Mouse (Mus musculus) thymus, postnatal 4 days (tissue): ENCODE measurements around the gene Hoxd8.

Experiments
- DNase-seq: peaks from one replicate; pipeline ENCODE4 v3.0.0; 2021

Gene Hoxd8

GRCm38 (mm10) chr2:74699664-74700545, 4.5 kb upstream of the Hoxd8 start:
- no peak for DNase-seq

DNA sequence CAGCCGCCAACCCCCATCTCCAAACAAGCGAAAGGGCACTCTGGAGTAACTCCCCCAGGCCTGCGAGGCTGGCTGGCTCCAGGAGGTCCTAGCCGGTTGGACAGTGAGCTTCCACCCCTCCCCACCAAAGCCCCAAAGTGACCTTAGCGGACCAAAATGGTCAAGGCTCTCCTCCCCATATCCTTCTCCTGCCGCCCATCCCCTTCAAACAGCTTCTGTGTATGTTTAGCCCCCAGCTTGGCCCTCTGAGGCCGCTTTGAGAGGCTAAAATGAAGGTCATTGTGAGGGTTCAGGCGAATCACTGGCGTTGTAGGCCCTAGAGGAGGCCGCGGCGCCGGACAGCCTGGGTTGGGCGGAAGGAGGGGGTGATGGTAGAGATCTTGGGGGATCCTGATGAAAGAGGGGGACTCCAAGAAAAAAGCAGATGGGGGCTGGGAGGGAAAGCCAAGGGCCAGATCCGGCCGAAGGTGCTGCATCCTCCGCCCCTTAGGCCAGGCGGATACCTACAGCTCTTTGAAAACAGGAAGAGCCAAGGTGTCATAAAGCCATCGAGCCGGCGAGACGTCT, 3.8 kb upstream of the Hoxd8 start:
- no peak for DNase-seq

GRCm38 (mm10) chr2:74701949-74702819, 2.2 kb upstream of the Hoxd8 start:
- peak; percentile 87 for DNase-seq

DNA sequence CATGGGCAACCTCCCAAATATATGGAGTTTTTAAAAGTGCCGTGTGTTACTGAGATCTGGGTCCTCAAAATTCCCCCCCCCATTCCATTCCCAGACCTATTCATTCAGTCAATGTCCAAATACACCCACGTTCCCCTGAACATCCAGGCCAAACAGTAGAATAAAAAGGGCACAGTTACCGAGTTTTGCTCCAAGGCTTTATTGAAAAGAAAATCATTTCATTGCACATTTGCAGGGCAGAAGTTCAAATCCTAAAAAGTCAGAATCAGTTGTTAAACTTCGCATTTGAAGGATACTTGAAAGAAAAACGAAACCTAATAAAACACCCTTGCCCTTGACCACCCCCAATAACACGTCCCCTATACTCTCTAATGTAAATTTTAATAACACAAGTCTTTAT, 1.6 kb upstream of the Hoxd8 start:
- no peak for DNase-seq

- no peak for DNase-seq
Observed at GRCm38 (mm10) chr2:74703317-74703716, 1.1 kb upstream of the Hoxd8 start.

DNA sequence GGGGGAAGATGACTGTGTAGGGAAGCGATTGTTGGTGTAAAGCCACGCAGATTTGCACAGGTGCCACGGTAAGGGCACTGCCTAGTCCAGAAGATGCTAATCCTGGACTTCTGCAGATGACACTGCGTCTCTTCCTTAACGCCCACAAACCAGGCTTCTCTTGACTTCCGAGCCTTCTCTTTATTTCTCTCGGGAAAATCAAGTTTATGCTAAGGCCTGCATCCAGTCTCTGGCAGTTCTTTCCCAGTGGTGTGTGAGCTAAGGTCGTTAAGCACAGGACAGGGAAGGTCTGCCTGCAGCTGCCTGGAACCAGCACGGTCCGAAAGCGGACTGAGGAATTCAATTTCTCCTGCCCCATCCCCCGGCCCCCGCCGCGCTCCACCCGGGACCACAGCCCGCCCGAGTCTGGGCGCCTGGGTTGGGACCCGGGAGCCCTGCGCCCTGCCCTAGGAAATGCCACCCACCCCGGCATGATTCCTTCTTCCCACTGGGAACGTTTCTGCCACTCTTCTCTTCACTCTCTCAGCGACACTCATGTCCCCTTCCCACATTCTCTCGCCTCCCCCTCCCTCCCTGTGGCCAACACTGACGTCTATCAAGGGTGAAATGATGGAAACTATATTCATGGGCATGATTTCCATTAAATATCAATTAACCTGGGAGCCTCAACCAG, 559 bp upstream of the Hoxd8 start:
- no peak for DNase-seq

GRCm38 (mm10) chr2:74704999-74705466, 618 bp downstream of the Hoxd8 start:
- no peak for DNase-seq

DNA sequence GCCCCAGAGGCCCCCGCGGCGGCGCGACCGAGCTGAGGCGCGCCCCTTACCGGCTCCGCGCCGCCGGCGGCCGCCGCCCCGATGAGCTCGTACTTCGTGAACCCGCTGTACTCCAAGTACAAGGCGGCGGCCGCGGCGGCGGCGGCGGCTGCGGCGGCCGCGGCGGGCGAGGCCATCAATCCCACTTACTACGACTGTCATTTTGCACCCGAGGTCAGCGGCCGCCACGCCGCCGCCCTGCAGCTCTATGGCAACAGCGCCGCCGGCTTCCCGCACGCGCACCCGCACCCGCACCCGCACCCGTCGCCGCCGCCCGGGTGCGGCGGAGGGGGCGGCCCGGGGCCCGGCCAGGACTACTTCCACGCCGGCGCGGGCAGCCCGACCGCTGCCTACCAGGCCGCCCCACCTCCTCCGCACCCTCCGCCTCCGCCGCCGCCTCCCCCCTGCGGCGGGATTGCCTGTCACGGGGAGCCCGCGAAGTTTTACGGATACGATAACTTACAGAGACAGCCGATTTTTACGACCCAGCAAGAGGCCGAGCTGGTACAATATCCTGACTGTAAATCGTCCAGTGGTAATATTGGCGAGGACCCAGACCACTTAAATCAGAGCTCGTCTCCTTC, 1.2 kb downstream of the Hoxd8 start:
- DNase-seq: peak; percentile 52

- no peak for DNase-seq
Observed at GRCm38 (mm10) chr2:74706393-74706960, 2.1 kb downstream of the Hoxd8 start.

GRCm38 (mm10) chr2:74707599-74707998, 3.2 kb downstream of the Hoxd8 start:
- no peak for DNase-seq

- no peak for DNase-seq
Observed at GRCm38 (mm10) chr2:74708676-74709075, 4.3 kb downstream of the Hoxd8 start.

- DNase-seq: no peak
Observed at GRCm38 (mm10) chr2:74709465-74710419, 5.3 kb downstream of the Hoxd8 start.

DNA sequence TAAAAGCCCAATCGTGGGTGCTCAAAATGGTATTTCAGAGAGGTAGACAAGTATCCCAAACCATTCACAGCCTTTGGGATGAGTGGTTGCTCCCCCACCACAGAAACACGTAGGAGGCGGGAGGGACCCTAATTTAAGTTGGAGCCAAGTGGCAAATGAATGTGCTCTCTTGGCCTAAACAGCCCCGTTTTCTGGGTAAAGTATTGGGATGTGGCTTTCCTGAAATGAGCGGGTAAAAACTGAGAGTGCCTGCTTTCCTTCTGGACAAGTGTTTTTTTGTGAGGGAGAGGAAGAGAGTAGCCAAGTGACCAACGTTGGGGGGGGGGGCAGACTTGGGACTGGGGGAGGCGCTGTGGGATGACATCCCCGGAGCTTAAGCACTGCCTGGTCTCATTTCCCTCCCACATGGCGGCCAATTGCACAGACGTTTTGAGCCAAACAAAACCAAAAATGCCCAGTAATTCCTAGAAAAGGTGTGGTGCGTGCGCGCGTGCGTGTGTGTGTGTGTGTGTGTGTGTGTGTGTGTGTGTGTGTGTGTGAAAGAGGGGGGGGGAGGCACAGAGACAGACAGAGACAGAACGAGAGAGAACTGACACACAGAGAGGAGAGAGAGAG, 6.6 kb downstream of the Hoxd8 start:
- DNase-seq: no peak

DNA sequence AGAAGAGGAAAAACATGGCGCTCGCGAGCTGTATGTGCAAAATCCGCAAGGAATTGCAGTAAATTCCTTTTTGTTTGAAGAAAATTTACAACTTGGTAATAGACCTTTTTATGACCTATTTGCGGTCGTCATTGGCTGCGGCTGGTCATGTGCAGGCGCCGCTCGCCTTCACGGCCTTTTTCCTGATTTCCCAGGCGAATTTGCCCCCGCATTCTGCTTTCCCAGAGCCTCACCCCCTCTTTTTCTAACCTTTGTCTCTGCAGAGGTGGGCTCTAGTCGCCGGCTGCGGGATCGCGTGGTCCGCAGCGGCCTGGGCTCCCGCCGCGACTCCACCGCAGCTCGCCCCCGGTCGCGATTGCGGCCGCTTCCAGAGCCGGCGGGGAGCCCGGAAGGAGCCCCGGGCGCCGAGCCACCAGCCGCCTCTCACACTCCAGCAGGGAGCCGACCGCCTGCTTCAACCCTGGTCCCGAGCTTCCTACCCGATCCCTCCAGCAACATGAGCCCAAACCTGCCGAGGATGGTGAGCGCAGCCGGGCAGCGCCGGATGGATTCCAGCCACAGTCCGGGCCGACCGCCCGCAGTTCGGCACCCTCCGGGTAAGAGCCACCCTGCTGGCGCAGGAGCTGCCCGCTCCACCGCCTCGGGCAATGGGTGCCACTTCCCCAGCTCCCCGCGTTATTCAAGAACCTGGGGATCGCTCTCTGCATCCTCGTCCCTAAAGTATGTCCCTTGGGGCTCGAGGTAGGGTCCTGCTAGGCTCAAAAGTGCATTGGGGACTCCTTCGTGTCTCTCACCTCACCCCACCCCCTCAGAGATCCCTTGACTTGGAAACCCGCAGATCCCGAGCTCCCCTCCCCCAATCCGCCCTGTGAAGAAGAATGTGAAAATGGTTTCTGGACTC, 7.6 kb downstream of the Hoxd8 start, which contains the start of the genes Hoxd3 and Hoxd4:
Hoxd3 (plus strand) TSS at position 207 of the 901 bp plus-strand sequence.
Hoxd4 (plus strand) TSS at position 209 of the 901 bp plus-strand sequence.
- DNase-seq: no peak

DNA sequence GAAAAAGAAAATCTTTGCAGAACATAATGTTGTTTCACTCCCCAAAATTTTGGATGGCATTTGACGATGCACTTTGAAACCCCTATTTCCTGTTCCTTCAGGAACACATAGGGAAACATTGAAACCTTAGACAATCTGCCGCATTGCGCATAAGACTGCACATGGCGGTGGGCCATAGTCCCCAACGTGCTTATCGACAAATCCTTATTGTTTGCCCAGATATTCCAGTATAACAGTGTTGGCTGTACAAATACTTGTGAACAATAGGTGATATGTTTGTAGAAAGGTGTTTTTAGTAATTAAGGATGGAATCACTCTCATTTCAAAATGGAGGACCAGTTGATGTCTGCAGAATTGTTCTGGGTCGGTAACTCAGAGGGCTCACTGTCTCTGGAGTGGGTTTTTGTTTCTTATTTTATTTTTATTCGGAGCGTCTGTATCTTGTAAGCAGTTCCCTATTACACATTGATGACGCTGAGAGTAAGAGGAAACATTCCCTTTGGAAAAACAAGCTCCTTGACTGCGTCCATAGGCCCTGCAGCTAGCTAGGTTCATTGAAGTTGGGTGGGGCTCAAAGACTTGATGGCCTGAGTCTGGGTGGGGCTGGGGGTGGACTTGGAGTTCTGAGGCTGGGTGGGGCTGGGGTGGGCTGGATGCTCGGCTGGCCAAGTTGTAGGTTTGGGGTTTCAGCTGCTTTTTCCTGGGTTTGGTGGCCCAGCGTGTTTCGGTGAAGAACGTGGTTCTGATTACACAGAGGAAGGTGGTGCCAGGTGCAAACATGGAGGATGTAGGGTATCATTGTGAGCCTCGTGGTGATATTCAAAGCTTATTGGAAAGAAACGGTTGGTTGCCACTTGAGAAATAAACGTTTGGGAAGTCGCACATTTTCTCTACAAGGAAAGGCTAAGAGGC, 9.1 kb downstream of the Hoxd8 start:
- DNase-seq: no peak

- DNase-seq: no peak
Observed at GRCm38 (mm10) chr2:74714156-74714789, 9.9 kb downstream of the Hoxd8 start.

- peak; percentile 20 for DNase-seq
Observed at GRCm38 (mm10) chr2:74714881-74715280, 10.5 kb downstream of the Hoxd8 start.
